Mouse (Mus musculus): Measurements from ENCODE around the gene Diras1.

DNA sequence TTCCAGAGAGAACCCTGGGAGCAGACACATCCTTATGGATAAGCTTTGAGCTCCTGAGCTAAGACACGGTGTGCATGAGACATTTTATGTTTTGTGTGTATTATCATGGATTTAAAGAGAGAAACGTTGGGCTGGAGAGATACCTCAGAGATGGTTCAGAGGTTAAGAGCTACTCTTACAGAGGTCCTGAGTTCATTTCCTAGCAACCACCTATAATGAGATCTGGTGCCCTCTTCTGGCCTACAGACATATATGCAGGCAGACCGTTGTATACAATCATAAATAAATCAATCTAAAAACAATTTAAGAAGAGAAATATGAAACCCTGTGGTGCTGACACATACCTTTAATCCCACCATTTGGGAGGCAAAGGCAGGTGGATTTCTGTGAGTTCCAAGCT is 34.5 kb downstream of the Diras1 start:
- TF ChIP-seq CTCF (IDR thresholded peaks at IDR 0.05; ENCODE audit: insufficient read depth, low read length) (no peak), POLR2A (IDR thresholded peaks at IDR 0.05; ENCODE audit: borderline replicate concordance, extremely low read depth, low read depth, low read length) (no peak)

Measured in lung, adult 2 months (tissue).